Mouse (Mus musculus): ENCODE measurements at regions not wholly inside any gene's neighbourhood (a gene's known extent, or its start where the extent isn't known, plus 50 kb on each side); places are given as distances from the start of the nearest gene placed in this dataset.

GRCm38 (mm10) chr14:33821436-33821835 is 102.0 kb upstream of the Gdf10 start:
- Histone ChIP-seq H3K4me2 (no peak overlapping the region), H3K36me3 (no peaks in the 10 kb centered on the region), H3K9me3 (no peaks in the 10 kb centered on the region), H3K4me3 (no peak overlapping the region), H3K4me1 (peaks cover 26% of the 10 kb centered on the region), H3K27ac (no peak overlapping the region), H3K9ac (no peak overlapping the region), H3K27me3 (peaks cover 10% of the 10 kb centered on the region; the same call in 1 of the 2 replicates)
- no peak for ATAC-seq (ENCODE audit: borderline replicate concordance, extremely low read depth, low FRiP score, low TSS enrichment)
- WGBS: 58% methylated on average over 7 of the region's 7 CpGs

- Histone ChIP-seq H3K4me3 (no peak overlapping the region), H3K36me3 (no peaks in the 10 kb centered on the region), H3K4me1 (peaks cover 29% of the 10 kb centered on the region), H3K27me3 (no peaks in the 10 kb centered on the region), H3K27ac (no peak overlapping the region), H3K4me2 (no peak overlapping the region), H3K9me3 (no peaks in the 10 kb centered on the region), H3K9ac (no peak overlapping the region)
- ATAC-seq (ENCODE audit: borderline replicate concordance, extremely low read depth, low FRiP score, low TSS enrichment): no peak
- 35% methylated on average over 11 of the region's 11 CpGs for WGBS
Observed at GRCm38 (mm10) chr14:33824421-33824874, 98.9 kb upstream of the Gdf10 start.

GRCm38 (mm10) chr14:33826003-33826644 is 97.3 kb upstream of the Gdf10 start:
- Histone ChIP-seq H3K4me2 (no peak overlapping the region), H3K27ac (no peak overlapping the region), H3K4me3 (no peak overlapping the region), H3K9ac (no peak overlapping the region), H3K27me3 (no peaks in the 10 kb centered on the region), H3K36me3 (no peaks in the 10 kb centered on the region), H3K4me1 (peaks cover 29% of the 10 kb centered on the region), H3K9me3 (no peaks in the 10 kb centered on the region)
- 47% methylated on average over 12 of the region's 12 CpGs for WGBS
- 0 out of 2 replicates have a peak, but pooled peaks have one; percentile 36 for ATAC-seq (ENCODE audit: borderline replicate concordance, extremely low read depth, low FRiP score, low TSS enrichment)

GRCm38 (mm10) chr14:33832650-33833319 is 90.6 kb upstream of the Gdf10 start:
- no peak overlapping the region for H3K4me3 ChIP-seq
- no peaks in the 10 kb centered on the region for H3K27me3 ChIP-seq
- WGBS: 20% methylated on average over 14 of the region's 14 CpGs
- no peak overlapping the region for H3K4me2 ChIP-seq
- H3K27ac ChIP-seq: no peak overlapping the region
- H3K9ac ChIP-seq: no peak overlapping the region
- H3K9me3 ChIP-seq: no peaks in the 10 kb centered on the region
- H3K36me3 ChIP-seq: no peaks in the 10 kb centered on the region
- ATAC-seq (ENCODE audit: borderline replicate concordance, extremely low read depth, low FRiP score, low TSS enrichment): no peak
- H3K4me1 ChIP-seq: peaks cover 14% of the 10 kb centered on the region

GRCm38 (mm10) chr14:33836341-33836740 is 87.0 kb upstream of the Gdf10 start:
- H3K4me3 ChIP-seq: no peak overlapping the region
- ATAC-seq (ENCODE audit: borderline replicate concordance, extremely low read depth, low FRiP score, low TSS enrichment): peak; percentile 50; the same call in 1 of the 2 replicates
- 51% methylated on average over 11 of the region's 11 CpGs for WGBS
- H3K9me3 ChIP-seq: no peaks in the 10 kb centered on the region
- H3K4me1 ChIP-seq: peaks cover 14% of the 10 kb centered on the region
- no peak overlapping the region for H3K4me2 ChIP-seq
- H3K36me3 ChIP-seq: no peaks in the 10 kb centered on the region
- H3K27me3 ChIP-seq: no peaks in the 10 kb centered on the region; the same call in 1 of the 2 replicates
- H3K9ac ChIP-seq: no peak overlapping the region
- H3K27ac ChIP-seq: no peak overlapping the region

DNA sequence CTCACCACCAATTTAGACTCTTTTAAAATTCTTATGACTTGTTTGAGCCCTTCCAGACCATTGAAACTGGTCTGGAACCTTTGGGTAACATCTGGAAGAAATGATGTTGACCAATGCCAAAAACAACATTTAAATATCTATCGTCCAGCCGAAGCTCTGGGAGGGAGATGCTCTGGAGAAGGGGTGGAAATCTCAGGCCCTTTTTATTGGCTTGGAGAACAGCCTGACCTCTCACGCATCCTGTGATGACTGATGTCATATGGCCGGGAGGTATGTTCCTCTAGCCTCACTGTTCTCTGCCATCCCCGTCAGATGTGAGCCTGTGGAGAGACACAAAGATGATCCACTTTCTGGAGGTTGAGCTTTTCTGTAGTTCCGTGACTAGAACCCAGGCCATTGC is 81.6 kb upstream of the Gdf10 start:
- Histone ChIP-seq H3K36me3 (no peaks in the 10 kb centered on the region), H3K4me2 (no peak overlapping the region), H3K4me1 (no peaks in the 10 kb centered on the region), H3K4me3 (no peak overlapping the region), H3K27ac (no peak overlapping the region), H3K27me3 (no peaks in the 10 kb centered on the region; the same call in 1 of the 2 replicates), H3K9me3 (no peaks in the 10 kb centered on the region), H3K9ac (no peak overlapping the region)
- no peak for ATAC-seq (ENCODE audit: borderline replicate concordance, extremely low read depth, low FRiP score, low TSS enrichment)
- 67% methylated on average over 6 of the region's 6 CpGs for WGBS

GRCm38 (mm10) chr14:33853499-33853898 is 69.9 kb upstream of the Gdf10 start:
- Histone ChIP-seq H3K4me2 (no peak overlapping the region), H3K4me1 (no peaks in the 10 kb centered on the region), H3K4me3 (no peak overlapping the region), H3K27me3 (no peaks in the 10 kb centered on the region), H3K27ac (no peak overlapping the region), H3K36me3 (no peaks in the 10 kb centered on the region), H3K9ac (no peak overlapping the region), H3K9me3 (no peaks in the 10 kb centered on the region)
- WGBS: 75% methylated on average over 3 of the region's 3 CpGs
- no peak for ATAC-seq (ENCODE audit: borderline replicate concordance, extremely low read depth, low FRiP score, low TSS enrichment)

DNA sequence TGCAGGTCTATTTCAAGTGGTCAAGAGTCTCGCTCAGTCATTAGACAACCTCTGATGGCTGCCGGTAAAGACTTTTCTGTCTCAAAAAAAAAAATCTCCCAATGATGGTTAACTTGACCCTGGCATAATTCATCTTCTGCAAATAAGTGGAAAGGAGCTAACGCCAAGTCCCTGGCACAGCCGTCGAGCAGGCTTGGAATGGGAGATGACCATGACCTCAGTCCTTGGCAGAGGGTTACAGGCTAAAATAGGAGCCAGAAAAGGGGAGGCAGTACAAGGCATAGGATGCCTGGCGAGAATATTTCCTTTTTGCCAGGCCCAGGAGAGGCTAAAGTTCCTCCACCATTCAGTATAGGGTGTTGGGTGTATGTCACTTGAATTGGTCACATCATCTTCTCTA is 69.2 kb upstream of the Gdf10 start:
- Histone ChIP-seq H3K4me3 (no peak overlapping the region), H3K9ac (no peak overlapping the region), H3K27me3 (no peaks in the 10 kb centered on the region), H3K36me3 (no peaks in the 10 kb centered on the region), H3K4me2 (no peak overlapping the region), H3K27ac (no peak overlapping the region), H3K4me1 (no peaks in the 10 kb centered on the region), H3K9me3 (no peaks in the 10 kb centered on the region)
- 68% methylated on average over 6 of the region's 6 CpGs for WGBS
- no peak for ATAC-seq (ENCODE audit: borderline replicate concordance, extremely low read depth, low FRiP score, low TSS enrichment)

DNA sequence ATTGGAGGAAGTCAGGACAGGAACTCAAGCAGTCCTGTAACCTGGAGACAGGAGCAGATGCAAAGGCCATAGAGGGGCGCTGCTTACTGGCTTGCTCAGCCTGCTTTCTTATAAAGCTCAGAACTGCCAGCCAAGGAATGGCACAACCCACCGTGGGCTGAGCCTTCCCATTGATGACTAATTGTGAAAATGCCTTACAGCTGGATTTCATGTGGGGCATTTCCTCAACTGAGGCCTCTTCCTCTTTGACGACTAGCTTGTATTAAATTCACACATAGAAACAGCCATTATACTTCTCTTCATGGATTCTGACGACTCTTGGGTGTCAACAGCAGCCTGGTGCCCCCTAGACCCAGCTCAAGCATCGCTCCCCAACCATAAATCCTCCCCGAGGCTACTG is 66.4 kb upstream of the Gdf10 start:
- H3K9ac ChIP-seq: no peak overlapping the region
- H3K27ac ChIP-seq: no peak overlapping the region
- no peaks in the 10 kb centered on the region for H3K4me1 ChIP-seq
- H3K36me3 ChIP-seq: no peaks in the 10 kb centered on the region
- ATAC-seq (ENCODE audit: borderline replicate concordance, extremely low read depth, low FRiP score, low TSS enrichment): no peak
- no peaks in the 10 kb centered on the region for H3K9me3 ChIP-seq
- no peak overlapping the region for H3K4me3 ChIP-seq
- H3K27me3 ChIP-seq: no peaks in the 10 kb centered on the region
- WGBS: 72% methylated on average over 6 of the region's 6 CpGs
- H3K4me2 ChIP-seq: no peak overlapping the region

DNA sequence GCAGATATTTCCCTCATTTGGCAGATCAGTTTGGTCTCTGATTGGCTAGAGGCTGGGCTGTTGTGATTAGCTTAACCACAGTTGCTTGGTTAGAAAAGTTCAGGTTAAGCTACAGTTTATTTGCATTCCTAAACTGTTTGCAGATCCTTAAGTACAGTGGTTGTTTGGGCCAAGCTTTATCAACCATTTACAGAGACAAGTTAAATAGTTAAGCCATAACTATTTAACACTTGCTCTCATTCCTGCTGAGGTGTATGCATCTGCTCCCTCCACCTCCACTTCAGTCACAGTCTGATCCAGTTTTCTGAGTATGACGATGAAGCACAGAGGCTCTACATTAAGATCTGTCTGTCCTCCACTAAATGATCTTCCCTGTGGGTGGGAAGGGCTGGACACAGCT is 58.6 kb upstream of the Gdf10 start:
- Histone ChIP-seq H3K9ac (no peak overlapping the region), H3K4me2 (no peak overlapping the region), H3K4me1 (no peaks in the 10 kb centered on the region), H3K27ac (no peak overlapping the region), H3K4me3 (no peak overlapping the region), H3K9me3 (no peaks in the 10 kb centered on the region), H3K27me3 (no peaks in the 10 kb centered on the region), H3K36me3 (no peaks in the 10 kb centered on the region)
- 56% methylated on average over 1 of the region's 1 CpGs for WGBS
- ATAC-seq (ENCODE audit: borderline replicate concordance, extremely low read depth, low FRiP score, low TSS enrichment): no peak

- Histone ChIP-seq H3K4me1 (no peaks in the 10 kb centered on the region), H3K4me2 (no peak overlapping the region), H3K27ac (no peak overlapping the region), H3K27me3 (no peaks in the 10 kb centered on the region), H3K9ac (no peak overlapping the region), H3K4me3 (no peak overlapping the region), H3K36me3 (no peaks in the 10 kb centered on the region), H3K9me3 (no peaks in the 10 kb centered on the region)
- 72% methylated on average over 2 of the region's 2 CpGs for whole genome bisulfite sequencing
- no peak for ATAC-seq (ENCODE audit: borderline replicate concordance, extremely low read depth, low FRiP score, low TSS enrichment)
Observed at GRCm38 (mm10) chr14:33865746-33866145, 57.6 kb upstream of the Gdf10 start.

GRCm38 (mm10) chr14:33867674-33868073 is 55.7 kb upstream of the Gdf10 start:
- Histone ChIP-seq H3K27me3 (no peaks in the 10 kb centered on the region), H3K4me2 (no peak overlapping the region), H3K4me1 (no peaks in the 10 kb centered on the region), H3K9ac (no peak overlapping the region), H3K4me3 (no peak overlapping the region), H3K27ac (no peak overlapping the region), H3K9me3 (no peaks in the 10 kb centered on the region), H3K36me3 (no peaks in the 10 kb centered on the region)
- no peak for ATAC-seq (ENCODE audit: borderline replicate concordance, extremely low read depth, low FRiP score, low TSS enrichment)
- 82% methylated on average over 3 of the region's 3 CpGs for WGBS
